Mouse (Mus musculus): ENCODE data around the gene Scd1.
A peak's percentile ranks its signal among the peaks of the same experiment; 100 is the strongest.

Scd1 gene

DNA sequence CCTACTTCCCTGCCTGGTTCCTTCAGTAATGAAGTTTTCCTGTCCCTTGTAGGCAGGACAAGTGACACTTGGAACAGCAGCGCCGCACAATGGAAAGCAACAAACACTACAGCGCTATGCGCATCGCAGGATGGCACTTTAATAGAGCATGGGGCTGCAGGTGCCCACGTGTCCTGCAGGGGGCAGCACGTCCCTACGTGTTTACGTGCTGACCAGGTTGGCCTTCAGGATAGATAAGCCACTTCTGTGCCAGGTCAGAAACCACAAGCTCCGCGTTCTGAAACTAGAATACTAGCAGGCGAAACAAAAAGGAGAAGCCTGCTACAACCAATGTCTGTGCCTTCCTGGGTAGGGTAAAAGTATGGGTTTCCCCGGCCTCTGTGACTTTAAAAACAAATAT, 44.1 kb downstream of the Scd1 start:
- DNase-seq: peak; percentile 35

DNA sequence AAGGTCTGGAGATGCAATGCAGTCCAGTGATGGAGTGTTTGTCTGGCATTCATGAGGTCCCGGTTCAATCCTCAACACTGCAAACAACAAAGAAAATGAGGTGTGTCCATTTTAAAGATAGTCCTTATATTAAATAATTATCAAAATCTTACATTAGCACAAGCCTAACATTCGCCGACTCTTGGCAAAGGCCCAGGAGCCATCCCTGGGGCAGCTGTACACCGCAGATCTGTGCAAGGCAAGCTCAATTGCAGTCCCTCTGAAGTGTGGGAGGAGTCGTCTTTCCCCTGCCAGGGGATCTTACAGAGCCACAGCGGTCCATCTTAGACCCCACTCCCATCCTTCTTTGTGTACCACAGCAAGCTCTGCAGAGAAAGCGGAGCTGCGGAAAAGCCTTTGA, 49.0 kb downstream of the Scd1 start:
- no peak for DNase-seq

DNA sequence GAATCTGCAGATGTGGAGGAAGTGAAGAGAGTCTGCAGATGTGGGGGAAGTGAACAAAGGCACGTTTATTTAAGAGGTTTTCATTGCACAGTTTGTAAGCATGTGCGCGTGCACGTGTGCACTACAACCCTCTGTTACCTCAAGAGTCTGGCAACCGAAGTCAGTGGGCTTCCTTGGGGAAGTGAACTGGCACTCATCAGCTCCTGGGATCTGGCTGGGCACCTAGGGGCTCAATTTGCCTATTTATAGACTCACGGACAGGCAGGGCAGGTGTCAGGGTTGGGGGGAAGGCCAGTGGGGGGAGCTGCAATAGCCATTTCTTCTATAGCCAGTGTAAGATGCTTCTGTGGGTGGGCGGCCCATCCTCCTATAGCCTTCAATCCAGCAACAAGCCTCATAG, 55.9 kb downstream of the Scd1 start:
- DNase-seq: no peak

DNA sequence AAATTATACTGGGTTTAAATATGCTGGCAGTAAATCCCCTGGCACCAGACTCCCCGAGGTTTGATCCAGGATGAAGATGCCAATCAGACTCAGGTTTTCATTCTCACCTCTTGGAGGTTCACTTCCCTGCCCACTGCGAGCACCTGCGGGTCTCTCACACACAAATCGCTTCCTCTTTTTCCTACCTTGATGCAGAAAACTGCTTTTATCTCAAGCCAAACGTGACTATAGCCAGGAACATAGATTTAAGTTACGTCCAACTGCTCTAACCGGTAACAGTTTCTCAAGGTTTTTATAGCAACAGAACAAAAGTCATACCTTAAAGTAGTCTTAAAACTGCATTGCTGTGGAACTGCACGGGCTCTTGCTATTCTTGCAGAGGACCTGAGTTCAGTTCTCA, 58.0 kb downstream of the Scd1 start:
- DNase-seq: no peak

Measured in thymus, adult 18-20 months (tissue).